ENCODE assay signal across 19 mouse cellular contexts in the genomic region with DNA sequence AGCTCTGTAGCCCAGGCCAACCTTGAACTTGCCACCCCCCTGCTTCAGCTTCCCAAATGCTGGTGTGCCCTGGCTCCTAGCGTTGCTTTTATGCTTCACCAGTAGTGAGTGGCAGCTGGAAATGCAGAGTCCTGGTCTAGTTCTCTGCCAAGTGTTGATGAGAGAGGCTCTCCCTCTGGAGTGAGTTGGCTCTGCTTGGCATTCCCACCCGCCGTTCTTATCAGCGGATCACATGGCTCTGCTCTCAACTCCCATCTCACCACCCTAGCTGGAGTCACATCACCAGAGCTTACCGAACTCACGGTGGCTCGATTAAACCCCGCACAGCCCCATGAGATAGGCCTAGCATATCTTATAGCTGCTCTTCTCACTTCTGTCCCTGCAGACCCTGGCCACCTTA. TPM values are rescaled to one million over a fixed set of nuclear protein-coding genes. Genes with fewer than 3 reads are reported as not detected.
DNase-seq lines count a peak whose midpoint lies in the region; ATAC-seq lines count a peak whose summit lies in the region.
"Had no signal": no experiment of that assay in that cellular context is flagged by ENCODE, and none has a peak within 500 bp of the region (broad histone marks: within the 10 kb centered on the region; RNA-seq: fewer than 3 reads in every experiment).

No protein-coding gene starts in this region.

- H3K36me3 ChIP-seq in midbrain, embryonic 11.5 days (ENCODE audit: control insufficient read depth, insufficient read depth, low read length) = no peaks in the 10 kb centered on the region
- H3K36me3 ChIP-seq in midbrain, embryonic 13.5 days = no peaks in the 10 kb centered on the region
- H3K36me3 ChIP-seq in heart, embryonic 16.5 days (ENCODE audit: control insufficient read depth, insufficient read depth) = no peaks in the 10 kb centered on the region
- H3K36me3 ChIP-seq: forebrain, embryonic 12.5 days; hindbrain, embryonic 15.5 days; limb, embryonic 15.5 days had no signal

- 93% methylated on average over 8 of the region's 8 CpGs for WGBS in midbrain, embryonic 11.5 days
- 94% methylated on average over 8 of the region's 8 CpGs for WGBS in midbrain, embryonic 13.5 days
- 32% methylated on average over 8 of the region's 8 CpGs for WGBS in heart, embryonic 16.5 days

- H3K4me1 ChIP-seq in midbrain, embryonic 11.5 days (ENCODE audit: control insufficient read depth, insufficient read depth, low read length) = no peaks in the 10 kb centered on the region
- no peaks in the 10 kb centered on the region for H3K4me1 ChIP-seq in midbrain, embryonic 13.5 days (replicated peaks)
- peaks cover 13% of the 10 kb centered on the region for H3K4me1 ChIP-seq in heart, embryonic 16.5 days (ENCODE audit: control insufficient read depth, insufficient read depth, low read length)
- H3K4me1 ChIP-seq: hindbrain, embryonic 15.5 days; limb, embryonic 15.5 days had no signal

- H3K27me3 ChIP-seq in midbrain, embryonic 11.5 days (ENCODE audit: control insufficient read depth, insufficient read depth, low read length) = no peaks in the 10 kb centered on the region
- H3K27me3 ChIP-seq in midbrain, embryonic 13.5 days = no peaks in the 10 kb centered on the region
- no peaks in the 10 kb centered on the region for H3K27me3 ChIP-seq in heart, embryonic 16.5 days (ENCODE audit: control insufficient read depth, insufficient read depth, low read length)
- H3K27me3 ChIP-seq: forebrain, embryonic 12.5 days; hindbrain, embryonic 15.5 days; limb, embryonic 15.5 days; liver, embryonic 15.5 days had no signal

- H3K27ac ChIP-seq in midbrain, embryonic 11.5 days (ENCODE audit: low read depth, low read length) = no peak overlapping the region
- no peak overlapping the region for H3K27ac ChIP-seq in midbrain, embryonic 13.5 days
- H3K27ac ChIP-seq in heart, embryonic 16.5 days (ENCODE audit: low read length) = peak overlapping the region; percentile 75
- H3K27ac ChIP-seq: forebrain, embryonic 12.5 days; hindbrain, embryonic 15.5 days; layer of hippocampus, adult 2 months; limb, embryonic 15.5 days; liver, embryonic 15.5 days had no signal

- ATAC-seq in midbrain, embryonic 11.5 days (ENCODE audit: low FRiP score) = no peak
- ATAC-seq in midbrain, embryonic 13.5 days = no peak
- peak; percentile 86 for ATAC-seq in heart, embryonic 16.5 days (replicated peaks; ENCODE audit: extremely low read depth, insufficient read depth, low FRiP score)

- peak; percentile 29 for DNase-seq in adrenal gland, postnatal 14 days
- DNase-seq in adrenal gland, adult 8-10 months = no peak
- peak; percentile 19 for DNase-seq in midbrain, embryonic 11.5 days (ENCODE audit: low spot score, missing footprints)
- DNase-seq in testis, postnatal 14 days (ENCODE audit: low spot score) = peak; percentile 61
- DNase-seq in left cerebral cortex, adult 11 months (ENCODE audit: low spot score) = no peak
- no peak for DNase-seq in kidney, postnatal 4 days
- DNase-seq: cerebellum, adult 8-10 months; kidney, adult 11 months; kidney, postnatal 10 days; layer of hippocampus, postnatal 36 days; thymus, adult 18-20 months; thymus, postnatal 4 days had no signal

- no peak overlapping the region for H3K4me2 ChIP-seq in midbrain, embryonic 11.5 days
- H3K4me2 ChIP-seq in midbrain, embryonic 13.5 days (replicated peaks) = no peak overlapping the region
- H3K4me2 ChIP-seq in heart, embryonic 16.5 days (ENCODE audit: low read depth, low read length) = no peak overlapping the region
- H3K4me2 ChIP-seq: forebrain, embryonic 12.5 days; hindbrain, embryonic 15.5 days; limb, embryonic 15.5 days; liver, embryonic 15.5 days had no signal

- H3K9ac ChIP-seq in midbrain, embryonic 11.5 days (ENCODE audit: low read length) = no peak overlapping the region
- no peak overlapping the region for H3K9ac ChIP-seq in midbrain, embryonic 13.5 days (replicated peaks)
- no peak overlapping the region for H3K9ac ChIP-seq in heart, embryonic 16.5 days (ENCODE audit: low read length)
- H3K9ac ChIP-seq: forebrain, embryonic 12.5 days; hindbrain, embryonic 15.5 days; limb, embryonic 15.5 days; liver, embryonic 15.5 days had no signal

- H3K9me3 ChIP-seq in midbrain, embryonic 11.5 days (ENCODE audit: control insufficient read depth, low read length) = no peaks in the 10 kb centered on the region
- H3K9me3 ChIP-seq in midbrain, embryonic 13.5 days = no peaks in the 10 kb centered on the region
- H3K9me3 ChIP-seq in heart, embryonic 16.5 days (replicated peaks; ENCODE audit: control insufficient read depth, low read length) = no peaks in the 10 kb centered on the region
- H3K9me3 ChIP-seq: forebrain, embryonic 12.5 days; hindbrain, embryonic 15.5 days; limb, embryonic 15.5 days; liver, embryonic 15.5 days had no signal

- no peak overlapping the region for H3K4me3 ChIP-seq in midbrain, embryonic 11.5 days (ENCODE audit: low read depth, low read length)
- H3K4me3 ChIP-seq in midbrain, embryonic 13.5 days (replicated peaks) = no peak overlapping the region
- H3K4me3 ChIP-seq in heart, embryonic 16.5 days (ENCODE audit: low read length) = no peak overlapping the region
- H3K4me3 ChIP-seq: forebrain, embryonic 12.5 days; hindbrain, embryonic 15.5 days; layer of hippocampus, adult 2 months; limb, embryonic 15.5 days; liver, embryonic 15.5 days had no signal

RNA-seq across cellular contexts. Expression of a gene that starts 16.3 kb away (rescaled TPM):
- total RNA-seq in adrenal gland, postnatal 14 days (2021) = 5.6 and 8.4 TPM in 2 replicates
- 1 to 10 TPM; 6.7 to 9.5 (median 7.8) TPM for total RNA-seq in adrenal gland, adult 8-10 months (2022)
- 26.2 and 26.9 TPM in 2 replicates for polyA plus RNA-seq in midbrain, embryonic 11.5 days (2014; fragmentation: Nextera tagmentation; extraction: Ambion mirVana)
- polyA plus RNA-seq in midbrain, embryonic 13.5 days (2015; fragmentation: Nextera tagmentation; extraction: Ambion mirVana) = 21.9 and 22.8 TPM in 2 replicates
- 13.6 and 16.1 TPM in 2 replicates for polyA plus RNA-seq in heart, embryonic 16.5 days (2015; fragmentation: Nextera tagmentation; extraction: Ambion mirVana)

RNA-seq across cellular contexts. Expression of a gene that starts 16.5 kb away (rescaled TPM):
- 16.9 and 18.4 TPM in 2 replicates for total RNA-seq in adrenal gland, postnatal 14 days (2021)
- total RNA-seq in adrenal gland, adult 8-10 months (2022) = 10 to 100 TPM; 18.7 to 30.1 (median 22.7) TPM
- polyA plus RNA-seq in midbrain, embryonic 11.5 days (2014; fragmentation: Nextera tagmentation; extraction: Ambion mirVana) = 42.9 and 46.6 TPM in 2 replicates
- polyA plus RNA-seq in midbrain, embryonic 13.5 days (2015; fragmentation: Nextera tagmentation; extraction: Ambion mirVana) = 36.2 and 38.3 TPM in 2 replicates
- polyA plus RNA-seq in heart, embryonic 16.5 days (2015; fragmentation: Nextera tagmentation; extraction: Ambion mirVana) = 44.9 and 45.2 TPM in 2 replicates

RNA-seq across cellular contexts. Expression of a gene that starts 46.4 kb away (rescaled TPM):
- total RNA-seq in adrenal gland, postnatal 14 days (2021) = 2.8 and 4.7 TPM in 2 replicates
- total RNA-seq in adrenal gland, adult 8-10 months (2022) = 1 to 10 TPM; 1.9 to 3.3 (median 2.9) TPM
- 1.9 and 2.2 TPM in 2 replicates for polyA plus RNA-seq in midbrain, embryonic 11.5 days (2014; fragmentation: Nextera tagmentation; extraction: Ambion mirVana)
- polyA plus RNA-seq in midbrain, embryonic 13.5 days (2015; fragmentation: Nextera tagmentation; extraction: Ambion mirVana) = 1.3 and 1.5 TPM in 2 replicates
- polyA plus RNA-seq in heart, embryonic 16.5 days (2015; fragmentation: Nextera tagmentation; extraction: Ambion mirVana) = 5.8 TPM in 2 replicates

Comparison
In these comparisons a context has a peak if more than half of its experiments do, and no peak if none do; other contexts are left out.
1. DNase-seq: peak in adrenal gland, postnatal 14 days (single experiment), midbrain, embryonic 11.5 days (single experiment) and testis, postnatal 14 days (single experiment); none in adrenal gland, adult 8-10 months (single experiment), left cerebral cortex, adult 11 months (single experiment) and kidney, postnatal 4 days (0 of 2).